Mouse (Mus musculus): ENCODE data around the gene Gcnt2. TPM values are rescaled to one million over a fixed set of nuclear protein-coding genes. Genes with fewer than 3 reads are reported as not detected.

Gcnt2 gene
- polyA plus RNA-seq, 1 experiment: 1.2 TPM

DNA sequence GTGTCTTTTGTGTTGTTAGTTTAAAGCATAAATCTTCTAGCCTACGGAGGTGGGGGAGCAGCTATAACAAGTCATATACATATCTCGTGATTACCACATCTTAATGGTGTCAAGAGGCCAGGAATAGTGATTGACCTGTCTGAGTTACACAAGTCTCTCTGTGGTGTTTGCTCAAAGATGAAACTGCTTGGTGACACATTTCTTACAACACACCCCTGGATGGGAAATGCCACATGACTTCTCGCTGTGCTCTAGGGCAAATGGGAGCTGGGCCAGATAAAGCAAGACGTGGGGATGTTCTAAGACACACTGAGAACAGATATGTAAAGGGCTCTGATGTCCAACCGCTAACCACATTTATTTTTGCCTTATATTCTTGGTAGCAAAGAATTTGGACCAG lies 111.7 kb downstream of the Gcnt2 start:
- no peak for TF ChIP-seq POLR2A (IDR thresholded peaks at IDR 0.05; ENCODE audit: control insufficient read depth, extremely low read depth, insufficient read depth, low read length, poor library complexity)
- TF ChIP-seq CTCF (IDR thresholded peaks at IDR 0.05; ENCODE audit: borderline replicate concordance, control insufficient read depth, extremely low read depth, insufficient read depth, low read length, poor library complexity): no peak
- DNase-seq: no peak
- H3K36me3 ChIP-seq (ENCODE audit: control insufficient read depth, insufficient read depth, low read length): no peaks in the 10 kb centered on the region
- 90% methylated on average over 5 of the region's 5 CpGs for WGBS
- peak overlapping the region; percentile 8; the same call in 1 of the 2 replicates for H3K27ac ChIP-seq (ENCODE audit: control insufficient read depth, insufficient read depth, low read length)
- no peaks in the 10 kb centered on the region for H3K27me3 ChIP-seq (ENCODE audit: control insufficient read depth, insufficient read depth, low read length)
- peaks cover 27% of the 10 kb centered on the region for H3K4me1 ChIP-seq (replicated peaks; ENCODE audit: control insufficient read depth, insufficient read depth, low read length)
- no peak overlapping the region for H3K4me3 ChIP-seq (ENCODE audit: control insufficient read depth, insufficient read depth, low read length)

DNA sequence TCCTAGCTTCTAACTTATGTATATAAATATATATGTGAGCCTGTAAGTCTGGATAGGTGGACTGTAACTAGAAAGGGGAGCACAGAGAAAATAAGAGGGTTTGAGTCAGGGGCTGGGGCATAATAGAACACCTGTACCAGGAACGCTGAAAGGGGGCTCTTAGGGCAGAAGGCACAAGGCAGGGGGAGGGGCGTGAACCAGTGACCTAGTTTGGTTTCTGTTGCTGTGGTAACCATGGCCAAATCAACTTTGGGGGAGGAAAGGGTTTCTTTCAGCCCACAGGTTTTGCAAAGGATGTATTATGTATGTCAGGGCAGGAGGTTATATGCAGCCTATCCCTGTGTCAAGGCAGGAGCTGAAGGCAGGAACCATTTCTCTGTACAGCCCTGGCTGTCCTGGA lies 112.3 kb downstream of the Gcnt2 start:
- no peak overlapping the region for H3K4me3 ChIP-seq (ENCODE audit: control insufficient read depth, insufficient read depth, low read length)
- H3K4me1 ChIP-seq (replicated peaks; ENCODE audit: control insufficient read depth, insufficient read depth, low read length): peaks cover 27% of the 10 kb centered on the region
- 52% methylated on average over 2 of the region's 2 CpGs for WGBS
- no peaks in the 10 kb centered on the region for H3K36me3 ChIP-seq (ENCODE audit: control insufficient read depth, insufficient read depth, low read length)
- TF ChIP-seq POLR2A (IDR thresholded peaks at IDR 0.05; ENCODE audit: control insufficient read depth, extremely low read depth, insufficient read depth, low read length, poor library complexity): no peak
- DNase-seq: peak; percentile 79
- H3K27ac ChIP-seq (ENCODE audit: control insufficient read depth, insufficient read depth, low read length): peak overlapping the region; percentile 95
- H3K27me3 ChIP-seq (ENCODE audit: control insufficient read depth, insufficient read depth, low read length): no peaks in the 10 kb centered on the region

DNA sequence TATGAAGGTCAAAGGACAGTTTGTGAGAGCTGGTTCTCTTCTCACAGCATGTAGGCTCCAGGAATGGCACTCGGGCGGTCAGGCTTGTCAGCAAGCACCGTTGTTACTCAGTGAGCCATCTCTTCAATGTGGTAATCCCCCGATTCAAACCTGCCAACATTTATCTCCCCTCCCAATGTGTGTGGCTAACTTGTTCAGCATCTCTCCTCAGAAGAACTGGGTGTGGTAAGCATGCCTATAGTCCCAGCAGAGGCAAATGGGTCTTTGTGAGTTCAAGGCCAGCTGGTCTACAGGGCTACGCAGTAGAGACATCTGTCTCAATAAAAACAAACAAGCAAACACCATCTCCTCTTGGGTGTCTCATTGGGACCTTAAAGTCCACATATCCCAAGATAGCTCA lies 113.4 kb downstream of the Gcnt2 start:
- DNase-seq: no peak
- no peak overlapping the region for H3K27ac ChIP-seq (ENCODE audit: control insufficient read depth, insufficient read depth, low read length)
- no peak overlapping the region for H3K4me3 ChIP-seq (ENCODE audit: control insufficient read depth, insufficient read depth, low read length)
- 95% methylated on average over 5 of the region's 5 CpGs for WGBS
- no peaks in the 10 kb centered on the region for H3K27me3 ChIP-seq (ENCODE audit: control insufficient read depth, insufficient read depth, low read length)
- no peaks in the 10 kb centered on the region for H3K36me3 ChIP-seq (ENCODE audit: control insufficient read depth, insufficient read depth, low read length)
- no peak for TF ChIP-seq POLR2A (IDR thresholded peaks at IDR 0.05; ENCODE audit: control insufficient read depth, extremely low read depth, insufficient read depth, low read length, poor library complexity)
- TF ChIP-seq CTCF (IDR thresholded peaks at IDR 0.05; ENCODE audit: borderline replicate concordance, control insufficient read depth, extremely low read depth, insufficient read depth, low read length, poor library complexity): no peak
- peaks cover 27% of the 10 kb centered on the region for H3K4me1 ChIP-seq (replicated peaks; ENCODE audit: control insufficient read depth, insufficient read depth, low read length)

DNA sequence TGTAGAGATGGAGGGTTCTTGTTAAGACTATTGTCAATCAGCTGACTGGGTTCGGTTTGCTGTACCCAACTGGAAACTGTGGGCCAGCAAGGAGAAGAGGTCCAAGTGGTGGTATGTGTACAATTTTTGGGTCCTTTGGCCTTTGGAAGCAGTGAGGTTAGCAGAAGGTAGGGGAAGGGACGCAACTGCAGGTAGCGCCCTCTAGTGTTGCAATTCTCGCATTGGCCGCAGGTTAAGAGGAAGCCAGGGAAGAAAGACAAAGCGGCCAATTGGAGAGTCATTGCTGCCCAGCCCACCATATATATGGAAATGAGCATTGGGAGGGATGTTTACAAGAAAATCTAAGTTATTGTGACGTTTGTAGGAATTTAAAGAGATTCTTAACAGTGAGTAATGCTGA lies 118.1 kb downstream of the Gcnt2 start:
- DNase-seq: peak; percentile 63
- peaks cover 6% of the 10 kb centered on the region for H3K4me1 ChIP-seq (replicated peaks; ENCODE audit: control insufficient read depth, insufficient read depth, low read length)
- H3K36me3 ChIP-seq (ENCODE audit: control insufficient read depth, insufficient read depth, low read length): no peaks in the 10 kb centered on the region
- H3K4me3 ChIP-seq (ENCODE audit: control insufficient read depth, insufficient read depth, low read length): no peak overlapping the region
- no peak overlapping the region for H3K27ac ChIP-seq (ENCODE audit: control insufficient read depth, insufficient read depth, low read length)
- TF ChIP-seq CTCF (IDR thresholded peaks at IDR 0.05; ENCODE audit: borderline replicate concordance, control insufficient read depth, extremely low read depth, insufficient read depth, low read length, poor library complexity) (peak; percentile 61; the same call in 1 of the 2 replicates), POLR2A (IDR thresholded peaks at IDR 0.05; ENCODE audit: control insufficient read depth, extremely low read depth, insufficient read depth, low read length, poor library complexity) (no peak)
- no peaks in the 10 kb centered on the region for H3K27me3 ChIP-seq (ENCODE audit: control insufficient read depth, insufficient read depth, low read length)
- WGBS: 24% methylated on average over 7 of the region's 7 CpGs

DNA sequence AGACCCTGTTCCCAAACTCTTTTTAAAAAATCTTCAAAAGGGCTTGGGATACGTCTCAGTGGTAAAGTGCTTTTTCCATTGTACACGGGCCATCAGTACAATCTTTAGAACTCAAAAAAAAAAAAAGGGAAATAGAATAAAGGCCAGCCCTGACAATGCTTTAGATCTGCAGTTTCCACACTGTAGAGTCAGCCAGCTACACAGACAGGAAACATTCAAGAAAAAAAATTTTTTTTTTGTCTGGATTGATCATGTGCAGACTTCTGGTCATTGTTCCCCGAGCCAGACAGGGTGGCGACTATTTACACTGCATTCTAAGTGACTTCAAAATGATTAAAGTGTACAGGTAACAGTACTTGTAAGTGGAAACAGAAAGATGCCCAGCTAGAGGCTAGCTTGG lies 119.1 kb downstream of the Gcnt2 start:
- no peaks in the 10 kb centered on the region for H3K4me1 ChIP-seq (replicated peaks; ENCODE audit: control insufficient read depth, insufficient read depth, low read length)
- TF ChIP-seq POLR2A (IDR thresholded peaks at IDR 0.05; ENCODE audit: control insufficient read depth, extremely low read depth, insufficient read depth, low read length, poor library complexity) (no peak), CTCF (IDR thresholded peaks at IDR 0.05; ENCODE audit: borderline replicate concordance, control insufficient read depth, extremely low read depth, insufficient read depth, low read length, poor library complexity) (no peak)
- WGBS: 20% methylated on average over 4 of the region's 4 CpGs
- no peak for DNase-seq
- H3K4me3 ChIP-seq (ENCODE audit: control insufficient read depth, insufficient read depth, low read length): no peak overlapping the region
- no peak overlapping the region for H3K27ac ChIP-seq (ENCODE audit: control insufficient read depth, insufficient read depth, low read length)
- no peaks in the 10 kb centered on the region for H3K27me3 ChIP-seq (ENCODE audit: control insufficient read depth, insufficient read depth, low read length)
- no peaks in the 10 kb centered on the region for H3K36me3 ChIP-seq (ENCODE audit: control insufficient read depth, insufficient read depth, low read length)

DNA sequence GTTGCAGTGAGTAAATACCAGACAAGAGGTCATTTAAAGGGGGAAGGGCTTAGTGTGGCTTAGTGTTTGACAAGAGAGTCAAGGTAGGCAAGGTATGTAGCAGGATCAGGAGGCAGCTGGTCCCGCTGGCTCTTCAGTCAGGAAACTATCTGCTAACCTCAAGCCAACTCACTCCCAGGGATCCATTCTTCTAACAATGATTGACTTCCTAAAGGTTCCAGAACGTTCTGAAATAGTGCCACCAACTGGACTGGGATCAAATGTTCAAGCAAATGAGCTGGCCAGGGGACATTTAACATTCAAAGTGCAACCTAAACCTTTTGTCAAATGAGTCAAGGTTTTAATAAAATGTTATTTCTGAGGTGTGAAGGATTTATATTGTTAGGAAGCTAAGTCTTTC lies 119.8 kb downstream of the Gcnt2 start:
- WGBS: 59% methylated on average over 2 of the region's 2 CpGs
- H3K36me3 ChIP-seq (ENCODE audit: control insufficient read depth, insufficient read depth, low read length): no peaks in the 10 kb centered on the region
- no peaks in the 10 kb centered on the region for H3K4me1 ChIP-seq (replicated peaks; ENCODE audit: control insufficient read depth, insufficient read depth, low read length)
- H3K27ac ChIP-seq (ENCODE audit: control insufficient read depth, insufficient read depth, low read length): no peak overlapping the region
- H3K4me3 ChIP-seq (ENCODE audit: control insufficient read depth, insufficient read depth, low read length): no peak overlapping the region
- no peak for TF ChIP-seq POLR2A (IDR thresholded peaks at IDR 0.05; ENCODE audit: control insufficient read depth, extremely low read depth, insufficient read depth, low read length, poor library complexity)
- DNase-seq: no peak
- no peaks in the 10 kb centered on the region for H3K27me3 ChIP-seq (ENCODE audit: control insufficient read depth, insufficient read depth, low read length)

DNA sequence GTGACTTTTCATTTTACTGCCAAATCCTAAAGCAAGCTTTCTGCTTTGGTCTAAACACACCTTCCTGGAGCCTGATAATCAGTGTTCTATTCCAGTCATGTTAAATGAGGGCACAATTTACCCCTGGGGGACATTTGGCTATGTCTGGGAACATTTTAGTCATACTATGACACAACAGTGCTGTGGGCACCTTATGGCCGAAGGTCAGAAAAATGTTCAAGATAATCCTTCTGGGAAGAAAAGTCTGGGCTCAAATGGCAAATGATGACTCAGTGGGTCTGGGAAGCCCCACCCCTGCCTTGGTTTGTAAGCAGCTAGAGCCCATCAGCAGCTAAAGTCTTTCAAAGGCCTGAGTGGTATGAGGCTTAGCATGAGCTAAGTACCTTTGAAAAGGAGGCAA lies 123.2 kb downstream of the Gcnt2 start:
- no peak overlapping the region for H3K4me3 ChIP-seq (ENCODE audit: control insufficient read depth, insufficient read depth, low read length)
- DNase-seq: no peak
- no peaks in the 10 kb centered on the region for H3K27me3 ChIP-seq (ENCODE audit: control insufficient read depth, insufficient read depth, low read length)
- H3K27ac ChIP-seq (ENCODE audit: control insufficient read depth, insufficient read depth, low read length): no peak overlapping the region
- TF ChIP-seq CTCF (IDR thresholded peaks at IDR 0.05; ENCODE audit: borderline replicate concordance, control insufficient read depth, extremely low read depth, insufficient read depth, low read length, poor library complexity): no peak
- TF ChIP-seq POLR2A (IDR thresholded peaks at IDR 0.05; ENCODE audit: control insufficient read depth, extremely low read depth, insufficient read depth, low read length, poor library complexity): no peak
- no peaks in the 10 kb centered on the region for H3K36me3 ChIP-seq (ENCODE audit: control insufficient read depth, insufficient read depth, low read length)
- WGBS: 97% methylated on average over 1 of the region's 1 CpGs
- no peaks in the 10 kb centered on the region for H3K4me1 ChIP-seq (replicated peaks; ENCODE audit: control insufficient read depth, insufficient read depth, low read length)

All from thymus, adult 2 months (tissue).